Mouse (Mus musculus): ENCODE data around the gene Abcb8. TPM values are rescaled to one million over a fixed set of nuclear protein-coding genes. Genes with fewer than 3 reads are reported as not detected.

Abcb8 gene
- 23.5 and 43.7 TPM in 2 replicates for polyA plus RNA-seq (2015; fragmentation: Nextera tagmentation; extraction: Ambion mirVana)

GRCm38 (mm10) chr5:24393392-24393997, at the start of gene Abcb8:
TSS of gene Abcb8 (plus strand) at chr5:24393663.

GRCm38 (mm10) chr5:24351278-24351677, 42.2 kb upstream of the Abcb8 start, which contains the start of gene Kcnh2:
TSS of gene Kcnh2 (minus strand) at chr5:24351604.

GRCm38 (mm10) chr5:24364508-24364907, 29.0 kb upstream of the Abcb8 start, which contains the start of gene Nos3:
TSS of gene Nos3 (plus strand) at chr5:24364810.

GRCm38 (mm10) chr5:24391864-24392263, 1.6 kb upstream of the Abcb8 start, which contains the start of gene Atg9b:
TSS of gene Atg9b (minus strand) at chr5:24392143.

GRCm38 (mm10) chr5:24413042-24413693, 19.7 kb downstream of the Abcb8 start, which contains the start of gene Asic3:
TSS of gene Asic3 (plus strand) at chr5:24413392.

GRCm38 (mm10) chr5:24423129-24424003, 29.9 kb downstream of the Abcb8 start, which contains the start of the genes Cdk5 and Slc4a2:
TSS of gene Cdk5 (minus strand) at chr5:24423530.
TSS of gene Slc4a2 (plus strand) at chr5:24423837.

GRCm38 (mm10) chr5:24444746-24445427, 51.4 kb downstream of the Abcb8 start, which contains the start of gene Fastk:
TSS of gene Fastk (minus strand) at chr5:24445287.

GRCm38 (mm10) chr5:24447624-24448298, 54.3 kb downstream of the Abcb8 start, which contains the start of gene Tmub1:
TSS of gene Tmub1 (minus strand) at chr5:24447854.

GRCm38 (mm10) chr5:24452030-24452690, 58.7 kb downstream of the Abcb8 start, which contains the start of gene Agap3:
TSS of gene Agap3 (plus strand) at chr5:24452177.

Other genes starting within 250 kb of the Abcb8 start
- gene Nupl2, start 228.7 kb upstream of the Abcb8 start, polyA plus RNA-seq (2015; fragmentation: Nextera tagmentation; extraction: Ambion mirVana) = 6.3 and 11.9 TPM in 2 replicates
- 7.7 and 11.6 TPM in 2 replicates for gene Kcnh2, start 42.1 kb upstream of the Abcb8 start, polyA plus RNA-seq (2015; fragmentation: Nextera tagmentation; extraction: Ambion mirVana)
- 2.4 and 3.8 TPM in 2 replicates for gene Nos3, start 28.9 kb upstream of the Abcb8 start, polyA plus RNA-seq (2015; fragmentation: Nextera tagmentation; extraction: Ambion mirVana)
- 0.52 and 0.80 TPM in 2 replicates for gene Atg9b, start 1.5 kb upstream of the Abcb8 start, polyA plus RNA-seq (2015; fragmentation: Nextera tagmentation; extraction: Ambion mirVana)
- 0.18 TPM in 1 of 2 replicates, not detected in the other for gene Asic3, start 19.7 kb downstream of the Abcb8 start, polyA plus RNA-seq (2015; fragmentation: Nextera tagmentation; extraction: Ambion mirVana)
- 45.8 and 46.7 TPM in 2 replicates for gene Cdk5, start 29.9 kb downstream of the Abcb8 start, polyA plus RNA-seq (2015; fragmentation: Nextera tagmentation; extraction: Ambion mirVana)
- 12.8 and 17.3 TPM in 2 replicates for gene Slc4a2, start 30.2 kb downstream of the Abcb8 start, polyA plus RNA-seq (2015; fragmentation: Nextera tagmentation; extraction: Ambion mirVana)
- 61.0 and 77.2 TPM in 2 replicates for gene Fastk, start 51.6 kb downstream of the Abcb8 start, polyA plus RNA-seq (2015; fragmentation: Nextera tagmentation; extraction: Ambion mirVana)
- 16.0 and 18.8 TPM in 2 replicates for gene Tmub1, start 54.2 kb downstream of the Abcb8 start, polyA plus RNA-seq (2015; fragmentation: Nextera tagmentation; extraction: Ambion mirVana)
- gene Agap3, start 58.5 kb downstream of the Abcb8 start, polyA plus RNA-seq (2015; fragmentation: Nextera tagmentation; extraction: Ambion mirVana) = 32.3 TPM in 2 replicates
- 0.05 TPM in 1 of 2 replicates, not detected in the other for gene Gbx1, start 133.5 kb downstream of the Abcb8 start, polyA plus RNA-seq (2015; fragmentation: Nextera tagmentation; extraction: Ambion mirVana)
- 0.47 and 1.9 TPM in 2 replicates for gene Asb10, start 147.3 kb downstream of the Abcb8 start, polyA plus RNA-seq (2015; fragmentation: Nextera tagmentation; extraction: Ambion mirVana)
- gene 4931409K22Rik, start 163.1 kb downstream of the Abcb8 start, polyA plus RNA-seq (2015; fragmentation: Nextera tagmentation; extraction: Ambion mirVana) = 0.06 TPM in 1 of 2 replicates, not detected in the other
- 36.0 and 57.3 TPM in 2 replicates for gene Abcf2, start 183.8 kb downstream of the Abcb8 start, polyA plus RNA-seq (2015; fragmentation: Nextera tagmentation; extraction: Ambion mirVana)
- gene Chpf2, start 193.1 kb downstream of the Abcb8 start, polyA plus RNA-seq (2015; fragmentation: Nextera tagmentation; extraction: Ambion mirVana) = 21.4 and 39.4 TPM in 2 replicates
- gene Smarcd3, start 230.7 kb downstream of the Abcb8 start, polyA plus RNA-seq (2015; fragmentation: Nextera tagmentation; extraction: Ambion mirVana) = 14.8 and 15.4 TPM in 2 replicates

Measured in adrenal gland, postnatal 0 days (tissue).